Mouse (Mus musculus): ENCODE measurements around the gene Qtrt1. TPM values are rescaled to one million over a fixed set of nuclear protein-coding genes. Genes with fewer than 3 reads are reported as not detected.

The Qtrt1 gene
- polyA plus RNA-seq, 1 experiment from 2014 or later, result 51.4 TPM

DNA sequence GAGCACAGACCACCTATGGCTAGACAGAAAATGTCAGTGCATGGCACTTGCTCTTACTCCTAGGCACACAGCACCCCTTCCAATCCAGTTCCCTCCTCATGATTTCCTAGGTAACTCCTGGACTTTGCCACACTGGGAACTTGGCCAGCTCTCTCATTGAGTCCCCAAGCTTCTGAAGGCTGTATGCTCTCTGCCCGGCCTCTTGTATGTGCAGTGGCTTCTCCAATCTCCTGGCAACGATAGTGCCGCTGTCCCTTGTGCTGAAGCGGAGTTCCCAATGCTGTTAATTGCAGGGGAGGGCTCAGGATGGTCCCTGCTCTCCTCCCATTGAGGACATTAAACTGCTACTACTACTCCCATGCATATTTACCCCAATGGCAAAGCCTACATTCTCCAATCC lies 3.7 kb upstream of the Qtrt1 start:
- no peak overlapping the region for H3K27ac ChIP-seq (ENCODE audit: low read depth, low read length)
- no peak overlapping the region for H3K9ac ChIP-seq (ENCODE audit: low read length)
- no peaks in the 10 kb centered on the region for H3K9me3 ChIP-seq (replicated peaks; ENCODE audit: control insufficient read depth, low read length)
- DNase-seq (ENCODE audit: low spot score), result peak; percentile 49
- H3K27me3 ChIP-seq (replicated peaks; ENCODE audit: control insufficient read depth, insufficient read depth, low read length), result no peaks in the 10 kb centered on the region
- no peak overlapping the region for H3K4me2 ChIP-seq (ENCODE audit: low read length)
- WGBS, result 22% methylated on average over 4 of the region's 4 CpGs
- no peak overlapping the region for H3K4me3 ChIP-seq (ENCODE audit: low read depth, low read length)
- 0 out of 2 replicates have a peak, but pooled peaks cover 2% of the 10 kb centered on the region for H3K4me1 ChIP-seq (ENCODE audit: control insufficient read depth, insufficient read depth, low read length)
- no peak for ATAC-seq
- peaks cover 48% of the 10 kb centered on the region for H3K36me3 ChIP-seq (ENCODE audit: control insufficient read depth, insufficient read depth, low read length)

DNA sequence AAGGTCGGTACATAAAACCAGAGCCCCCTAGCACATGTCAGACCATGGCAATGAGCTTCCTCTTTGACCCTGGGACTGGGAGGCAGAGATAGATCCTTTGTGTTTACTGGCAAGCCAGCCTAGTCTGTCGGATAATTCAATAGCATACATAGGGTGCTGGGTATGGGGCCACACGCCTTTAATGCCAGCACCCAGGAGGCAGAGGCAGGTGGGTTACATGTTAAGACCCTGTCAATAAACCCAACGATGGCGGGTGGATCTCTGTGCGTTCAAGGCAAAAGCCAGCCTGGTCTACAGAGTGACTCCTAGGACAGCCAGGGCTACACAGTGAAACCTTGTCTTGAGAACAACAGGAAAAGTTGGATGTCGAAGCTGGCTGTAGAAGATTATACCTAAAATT lies 3.0 kb upstream of the Qtrt1 start:
- no peak for ATAC-seq
- 74% methylated on average over 7 of the region's 7 CpGs for WGBS
- no peaks in the 10 kb centered on the region for H3K9me3 ChIP-seq (replicated peaks; ENCODE audit: control insufficient read depth, low read length)

DNA sequence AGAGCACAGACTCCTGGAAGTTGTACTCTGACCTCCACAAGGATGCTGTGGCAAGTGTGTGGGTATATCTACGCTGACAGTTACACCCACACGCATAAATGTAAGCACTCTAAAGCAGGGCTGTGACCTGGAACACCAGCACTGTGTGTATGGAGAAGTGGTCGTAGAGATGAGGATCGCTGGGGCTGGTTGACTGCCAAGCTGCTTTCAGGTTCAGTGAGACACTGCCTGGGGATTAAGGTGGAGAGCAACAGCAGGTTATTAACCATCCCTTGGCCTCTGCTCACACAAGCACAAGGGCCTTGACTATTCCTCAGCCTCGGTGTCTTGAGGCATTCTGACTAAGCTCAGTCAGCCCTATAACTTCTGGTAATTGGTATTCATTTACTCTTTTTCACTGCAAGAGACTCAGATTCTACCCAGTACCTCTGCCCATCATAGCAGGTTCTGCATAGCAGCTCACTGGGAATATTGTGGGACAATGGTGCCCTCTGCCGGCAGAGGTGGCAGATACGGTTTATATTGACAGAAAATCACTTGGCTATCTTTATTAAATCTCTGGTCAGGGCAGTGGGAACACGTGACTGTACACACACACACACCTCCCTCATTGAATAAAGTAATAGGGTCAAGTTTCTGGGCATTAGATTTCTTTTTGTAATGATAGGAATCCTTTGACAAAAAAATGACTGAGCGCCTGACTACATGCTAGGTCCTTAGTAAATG lies 1.9 kb upstream of the Qtrt1 start:
- Histone ChIP-seq H3K36me3 (ENCODE audit: control insufficient read depth, insufficient read depth, low read length) (peaks cover 34% of the 10 kb centered on the region), H3K9ac (ENCODE audit: low read length) (no peak overlapping the region), H3K4me3 (ENCODE audit: low read depth, low read length) (no peak overlapping the region), H3K9me3 (replicated peaks; ENCODE audit: control insufficient read depth, low read length) (no peaks in the 10 kb centered on the region), H3K27me3 (replicated peaks; ENCODE audit: control insufficient read depth, insufficient read depth, low read length) (no peaks in the 10 kb centered on the region), H3K4me2 (ENCODE audit: low read length) (no peak overlapping the region), H3K4me1 (ENCODE audit: control insufficient read depth, insufficient read depth, low read length) (0 out of 2 replicates have a peak, but pooled peaks cover 2% of the 10 kb centered on the region), H3K27ac (ENCODE audit: low read depth, low read length) (no peak overlapping the region)
- WGBS, result 34% methylated on average over 9 of the region's 9 CpGs
- peak; percentile 35; the same call in 1 of the 2 replicates for ATAC-seq
- DNase-seq (ENCODE audit: low spot score), result peak; percentile 89

More for the DNA sequence above, 3.0 kb upstream of the Qtrt1 start:
- 0 out of 2 replicates have a peak, but pooled peaks cover 2% of the 10 kb centered on the region for H3K4me1 ChIP-seq (ENCODE audit: control insufficient read depth, insufficient read depth, low read length)
- no peak for DNase-seq (ENCODE audit: low spot score)
- H3K4me2 ChIP-seq (ENCODE audit: low read length), result no peak overlapping the region
- H3K36me3 ChIP-seq (ENCODE audit: control insufficient read depth, insufficient read depth, low read length), result peaks cover 41% of the 10 kb centered on the region
- H3K27ac ChIP-seq (ENCODE audit: low read depth, low read length), result no peak overlapping the region
- no peaks in the 10 kb centered on the region for H3K27me3 ChIP-seq (replicated peaks; ENCODE audit: control insufficient read depth, insufficient read depth, low read length)
- H3K9ac ChIP-seq (ENCODE audit: low read length), result no peak overlapping the region
- H3K4me3 ChIP-seq (ENCODE audit: low read depth, low read length), result no peak overlapping the region

DNA sequence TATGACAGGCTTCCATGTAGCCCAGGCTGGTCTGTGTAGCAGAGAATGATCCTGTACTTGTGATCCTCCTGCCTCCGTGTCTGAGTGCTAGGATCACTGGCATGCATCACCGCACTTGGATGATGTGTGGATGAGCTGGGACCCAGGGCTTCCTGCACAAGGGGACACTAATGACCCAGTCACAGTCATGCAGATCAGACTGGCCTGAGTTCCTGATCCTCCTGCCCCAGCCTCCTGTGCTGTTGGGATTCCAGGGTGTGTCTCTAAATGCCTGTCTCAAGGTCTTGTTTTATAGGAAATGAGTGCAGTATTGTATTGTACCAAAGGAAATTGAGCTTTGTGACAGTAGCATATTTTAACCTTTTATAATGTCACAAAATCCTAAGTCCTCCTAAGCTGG lies 6.2 kb downstream of the Qtrt1 start:
- H3K36me3 ChIP-seq (ENCODE audit: control insufficient read depth, insufficient read depth, low read length), result peaks cover 63% of the 10 kb centered on the region
- H3K4me2 ChIP-seq (ENCODE audit: low read length), result no peak overlapping the region
- WGBS, result 96% methylated on average over 2 of the region's 2 CpGs
- H3K4me1 ChIP-seq (ENCODE audit: control insufficient read depth, insufficient read depth, low read length), result no peaks in the 10 kb centered on the region
- ATAC-seq (no peak), DNase-seq (ENCODE audit: low spot score) (no peak)
- no peaks in the 10 kb centered on the region for H3K27me3 ChIP-seq (replicated peaks; ENCODE audit: control insufficient read depth, insufficient read depth, low read length)
- no peak overlapping the region for H3K9ac ChIP-seq (ENCODE audit: low read length)
- H3K4me3 ChIP-seq (ENCODE audit: low read depth, low read length), result no peak overlapping the region
- H3K9me3 ChIP-seq (replicated peaks; ENCODE audit: control insufficient read depth, low read length), result no peaks in the 10 kb centered on the region
- no peak overlapping the region for H3K27ac ChIP-seq (ENCODE audit: low read depth, low read length)

DNA sequence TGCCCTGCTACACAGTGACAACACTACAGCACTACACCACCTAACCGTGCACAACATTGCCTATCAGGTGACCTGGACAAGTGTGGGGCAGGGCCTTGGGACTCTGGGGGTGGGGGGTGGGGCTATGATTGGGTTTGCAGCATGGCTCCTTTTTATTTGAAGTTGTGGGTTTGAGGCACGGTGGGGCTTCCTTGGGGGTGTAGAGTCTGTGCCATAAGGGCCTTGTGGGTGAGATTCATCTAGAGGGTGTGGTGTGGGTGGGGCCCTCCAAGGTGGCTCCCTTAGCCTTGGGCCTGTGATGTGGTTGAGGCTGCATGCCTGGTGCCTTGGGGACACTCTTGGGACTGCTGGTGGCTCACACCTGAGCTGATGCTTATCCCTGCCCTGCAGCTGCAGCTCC lies 8.0 kb downstream of the Qtrt1 start:
- Histone ChIP-seq H3K36me3 (ENCODE audit: control insufficient read depth, insufficient read depth, low read length) (peaks cover 60% of the 10 kb centered on the region), H3K27ac (ENCODE audit: low read depth, low read length) (no peak overlapping the region), H3K9ac (ENCODE audit: low read length) (no peak overlapping the region), H3K4me1 (ENCODE audit: control insufficient read depth, insufficient read depth, low read length) (no peaks in the 10 kb centered on the region), H3K4me2 (ENCODE audit: low read length) (no peak overlapping the region), H3K9me3 (replicated peaks; ENCODE audit: control insufficient read depth, low read length) (no peaks in the 10 kb centered on the region), H3K27me3 (replicated peaks; ENCODE audit: control insufficient read depth, insufficient read depth, low read length) (no peaks in the 10 kb centered on the region), H3K4me3 (ENCODE audit: low read depth, low read length) (no peak overlapping the region)
- DNase-seq (ENCODE audit: low spot score) (no peak), ATAC-seq (no peak)
- WGBS, result 93% methylated on average over 2 of the region's 2 CpGs

DNA sequence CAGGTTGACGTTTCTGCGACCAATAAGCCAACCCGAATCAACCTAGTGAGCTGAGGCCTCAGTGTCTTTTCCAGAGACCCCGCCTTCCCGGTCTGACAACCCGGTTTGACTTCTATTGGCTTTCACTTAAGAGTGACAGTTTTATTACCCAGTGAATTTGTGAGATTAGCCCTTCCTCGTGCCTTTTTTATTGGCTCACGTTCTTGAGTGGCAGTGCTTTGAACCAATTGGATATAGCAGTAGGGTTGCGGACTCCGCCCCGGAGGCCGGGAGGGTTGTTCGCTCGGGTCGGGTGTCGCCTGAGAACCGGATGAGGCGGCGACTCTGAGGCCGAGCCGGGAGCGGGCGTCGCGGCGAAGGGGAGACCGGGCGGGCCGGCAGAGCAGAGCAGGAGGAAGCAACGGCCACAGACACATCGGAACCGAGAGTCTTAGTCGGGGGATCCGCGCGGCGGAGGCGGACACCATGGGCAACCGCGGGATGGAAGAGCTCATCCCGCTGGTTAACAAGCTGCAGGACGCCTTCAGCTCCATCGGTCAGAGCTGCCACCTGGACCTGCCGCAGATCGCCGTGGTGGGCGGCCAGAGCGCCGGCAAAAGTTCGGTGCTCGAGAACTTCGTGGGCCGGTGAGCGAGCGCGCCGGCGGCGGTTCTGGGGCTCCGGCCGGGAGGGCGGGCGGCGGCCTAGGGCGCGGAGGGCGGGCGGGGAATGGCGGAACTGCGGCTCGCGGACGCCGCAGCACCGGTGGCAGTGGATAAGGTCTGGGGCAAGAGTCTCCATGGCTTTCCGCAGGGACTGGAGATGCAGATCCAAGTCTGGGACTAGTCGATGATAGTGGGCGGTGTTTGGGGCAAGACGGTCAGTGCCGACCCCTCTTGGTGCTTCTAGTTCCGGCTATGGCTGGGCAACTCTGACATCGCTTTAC lies 13.3 kb downstream of the Qtrt1 start, which contains the start of gene Dnm2:
Gene Dnm2, plus strand, starts transcription at position 278 of the 925 bp plus-strand sequence.
- peak; percentile 99 for ATAC-seq
- H3K4me1 ChIP-seq (ENCODE audit: control insufficient read depth, insufficient read depth, low read length), result peaks cover 16% of the 10 kb centered on the region
- peak within 1 kb of the TSS; percentile 94 for H3K4me2 ChIP-seq (ENCODE audit: low read length)
- H3K4me3 ChIP-seq (ENCODE audit: low read depth, low read length), result peak within 1 kb of the TSS; percentile 94
- peak within 1 kb of the TSS; percentile 94 for H3K9ac ChIP-seq (ENCODE audit: low read length)
- WGBS, result under 1% methylated on average over 82 of the region's 82 CpGs
- peaks cover 19% of the 10 kb centered on the region for H3K36me3 ChIP-seq (ENCODE audit: control insufficient read depth, insufficient read depth, low read length)
- H3K27me3 ChIP-seq (replicated peaks; ENCODE audit: control insufficient read depth, insufficient read depth, low read length), result no peaks in the 10 kb centered on the region
- H3K27ac ChIP-seq (ENCODE audit: low read depth, low read length), result peak within 1 kb of the TSS; percentile 74
- H3K9me3 ChIP-seq (replicated peaks; ENCODE audit: control insufficient read depth, low read length), result no peaks in the 10 kb centered on the region
- peak; percentile 99 for DNase-seq (ENCODE audit: low spot score)

DNA sequence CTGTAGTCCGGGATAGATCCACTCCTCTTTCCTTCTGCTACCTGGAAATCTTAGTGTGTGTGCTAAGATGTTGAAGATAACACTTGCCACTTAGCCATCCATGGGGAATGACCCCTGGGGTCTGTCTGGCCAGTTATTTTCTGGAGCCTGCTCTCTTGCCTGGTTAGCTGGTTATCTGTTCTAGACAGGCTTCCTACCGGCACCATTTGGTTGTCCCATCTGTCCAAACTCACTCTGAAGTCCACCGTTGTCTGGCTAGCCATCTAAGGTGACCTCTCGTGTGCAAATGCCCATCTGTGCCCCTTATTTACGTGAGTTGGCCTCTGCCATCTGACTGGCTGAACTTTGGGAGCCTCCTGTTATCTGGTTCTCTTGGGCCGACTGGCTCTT lies 13.9 kb downstream of the Qtrt1 start:
- DNase-seq (ENCODE audit: low spot score) (no peak), ATAC-seq (no peak)
- no peaks in the 10 kb centered on the region for H3K27me3 ChIP-seq (replicated peaks; ENCODE audit: control insufficient read depth, insufficient read depth, low read length)
- 13% methylated on average over 6 of the region's 6 CpGs for WGBS
- H3K27ac ChIP-seq (ENCODE audit: low read depth, low read length), result no peak overlapping the region; the same call in 1 of the 2 replicates
- no peaks in the 10 kb centered on the region for H3K9me3 ChIP-seq (replicated peaks; ENCODE audit: control insufficient read depth, low read length)
- H3K4me3 ChIP-seq (ENCODE audit: low read depth, low read length), result peak overlapping the region; percentile 94
- peak overlapping the region; percentile 94 for H3K9ac ChIP-seq (ENCODE audit: low read length)
- H3K36me3 ChIP-seq (ENCODE audit: control insufficient read depth, insufficient read depth, low read length), result peaks cover 13% of the 10 kb centered on the region
- H3K4me2 ChIP-seq (ENCODE audit: low read length), result peak overlapping the region; percentile 94
- peaks cover 23% of the 10 kb centered on the region for H3K4me1 ChIP-seq (ENCODE audit: control insufficient read depth, insufficient read depth, low read length)

DNA sequence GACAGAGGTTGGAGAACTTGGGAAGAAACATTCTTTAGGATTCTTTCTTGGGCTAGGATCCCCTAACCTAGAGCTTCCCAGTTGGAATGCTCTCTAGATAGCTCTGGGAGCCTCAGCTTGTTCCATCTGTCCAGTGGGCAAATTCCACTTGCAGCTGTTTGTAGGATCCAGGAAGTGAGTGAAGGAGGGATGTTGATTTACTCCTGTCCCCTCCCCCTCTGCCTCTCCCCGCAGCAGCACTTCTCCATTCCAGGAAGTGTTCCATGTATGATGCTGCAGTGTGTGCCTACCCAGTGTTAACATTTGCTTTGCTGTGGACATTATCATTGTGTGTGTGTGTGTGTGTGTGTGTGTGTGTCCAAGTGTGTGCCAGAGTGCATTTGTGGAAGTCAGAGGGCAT lies 14.4 kb downstream of the Qtrt1 start:
- Histone ChIP-seq H3K9ac (ENCODE audit: low read length) (peak overlapping the region; percentile 94), H3K27me3 (replicated peaks; ENCODE audit: control insufficient read depth, insufficient read depth, low read length) (no peaks in the 10 kb centered on the region), H3K9me3 (replicated peaks; ENCODE audit: control insufficient read depth, low read length) (no peaks in the 10 kb centered on the region), H3K4me3 (ENCODE audit: low read depth, low read length) (peak overlapping the region; percentile 94), H3K36me3 (ENCODE audit: control insufficient read depth, insufficient read depth, low read length) (peaks cover 8% of the 10 kb centered on the region), H3K4me2 (ENCODE audit: low read length) (peak overlapping the region; percentile 94), H3K4me1 (ENCODE audit: control insufficient read depth, insufficient read depth, low read length) (peaks cover 26% of the 10 kb centered on the region), H3K27ac (ENCODE audit: low read depth, low read length) (no peak overlapping the region)
- DNase-seq (ENCODE audit: low spot score), result no peak
- ATAC-seq, result no peak
- 50% methylated on average over 1 of the region's 1 CpGs for WGBS

Data from forebrain, embryonic 14.5 days (tissue).